Mouse (Mus musculus): ENCODE results near the gene Negr1. TPM values are rescaled to one million over a fixed set of nuclear protein-coding genes. Genes with fewer than 3 reads are reported as not detected.

The Negr1 gene
- polyA plus RNA-seq, 1 experiment from 2014 or later = 5.9 TPM

DNA sequence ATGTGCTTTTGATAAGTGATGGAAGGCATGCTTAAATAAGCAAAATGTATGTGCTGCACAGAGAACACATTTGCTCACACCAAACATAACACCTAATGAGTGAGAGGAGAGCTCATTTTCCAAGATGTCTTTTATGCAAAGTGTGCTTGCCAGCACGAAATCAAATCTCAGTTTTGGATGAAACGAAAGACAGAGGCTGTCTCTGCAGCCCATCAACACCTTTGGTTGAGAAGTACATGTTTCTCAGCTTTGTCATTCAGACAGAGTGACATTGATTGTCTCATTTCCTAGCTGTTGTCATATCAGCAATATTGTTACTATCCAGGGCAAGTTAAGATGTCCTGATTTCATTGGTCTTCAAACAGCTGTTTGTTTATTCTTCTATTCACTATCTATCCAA lies 29.5 kb downstream of the Negr1 start:
- Histone ChIP-seq H3K4me1 (no peaks in the 10 kb centered on the region), H3K27me3 (no peaks in the 10 kb centered on the region), H3K27ac (no peak overlapping the region), H3K36me3 (no peaks in the 10 kb centered on the region), H3K4me3 (no peak overlapping the region), H3K9ac (no peak overlapping the region), H3K4me2 (replicated peaks) (no peak overlapping the region), H3K9me3 (no peaks in the 10 kb centered on the region)
- WGBS = 82% methylated on average over 2 of the region's 2 CpGs
- ATAC-seq (ENCODE audit: low FRiP score, low read depth) = no peak

DNA sequence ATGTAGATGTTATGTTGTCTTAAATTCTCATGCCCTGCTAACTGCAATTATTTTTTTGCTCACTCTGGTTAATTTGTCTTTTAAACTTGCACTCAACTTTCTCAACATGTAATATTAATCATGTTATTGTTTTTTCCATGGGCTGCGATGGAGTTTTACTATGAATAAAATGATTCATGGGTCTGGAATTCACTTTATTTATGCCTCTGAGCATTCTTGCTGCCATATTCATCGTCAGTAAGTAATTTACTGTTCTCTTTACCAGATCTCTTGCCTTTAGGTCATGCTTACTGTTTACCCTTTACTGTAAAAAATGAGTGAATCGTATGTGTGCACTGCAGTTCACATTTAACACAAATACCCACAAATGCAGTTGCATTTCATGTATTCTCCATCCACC lies 45.3 kb downstream of the Negr1 start:
- Histone ChIP-seq H3K4me2 (replicated peaks) (no peak overlapping the region), H3K27ac (no peak overlapping the region), H3K4me3 (no peak overlapping the region), H3K27me3 (no peaks in the 10 kb centered on the region), H3K9me3 (no peaks in the 10 kb centered on the region), H3K36me3 (no peaks in the 10 kb centered on the region), H3K4me1 (no peaks in the 10 kb centered on the region), H3K9ac (no peak overlapping the region)
- WGBS = 58% methylated on average over 3 of the region's 3 CpGs
- ATAC-seq (ENCODE audit: low FRiP score, low read depth) = no peak

GRCm38 (mm10) chr3:156619921-156620320 lies 58.3 kb downstream of the Negr1 start:
- Histone ChIP-seq H3K36me3 (no peaks in the 10 kb centered on the region), H3K4me1 (no peaks in the 10 kb centered on the region), H3K4me3 (no peak overlapping the region), H3K27me3 (no peaks in the 10 kb centered on the region), H3K9me3 (no peaks in the 10 kb centered on the region), H3K27ac (no peak overlapping the region), H3K9ac (no peak overlapping the region), H3K4me2 (replicated peaks) (no peak overlapping the region)
- WGBS = 94% methylated on average over 2 of the region's 2 CpGs
- ATAC-seq (ENCODE audit: low FRiP score, low read depth) = no peak

GRCm38 (mm10) chr3:156628594-156628993 lies 67.0 kb downstream of the Negr1 start:
- H3K36me3 ChIP-seq = no peaks in the 10 kb centered on the region

DNA sequence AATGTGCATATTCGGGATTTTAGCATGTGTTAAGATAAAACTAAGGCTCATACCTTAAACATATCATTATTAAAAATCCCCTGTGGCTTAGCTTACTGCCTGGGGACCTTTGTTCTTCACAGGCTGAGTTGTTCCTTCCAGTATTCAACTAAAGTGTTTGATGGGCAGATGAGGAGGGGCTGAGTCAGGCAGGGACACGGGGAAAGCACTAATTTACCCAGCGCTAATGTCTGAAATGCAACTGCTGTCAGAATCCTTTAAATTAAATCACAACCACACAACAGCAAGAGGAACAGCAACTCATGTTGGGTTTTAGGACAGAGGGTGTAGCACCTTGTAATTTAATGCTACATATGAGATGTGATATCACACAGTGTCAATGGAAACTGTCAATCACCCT lies 71.3 kb downstream of the Negr1 start:
- 49% methylated on average over 3 of the region's 3 CpGs for WGBS
- Histone ChIP-seq H3K36me3 (no peaks in the 10 kb centered on the region), H3K4me3 (no peak overlapping the region)

More at GRCm38 (mm10) chr3:156628594-156628993, 67.0 kb downstream of the Negr1 start:
- H3K4me1 ChIP-seq = no peaks in the 10 kb centered on the region
- H3K4me2 ChIP-seq (replicated peaks) = no peak overlapping the region
- no peaks in the 10 kb centered on the region for H3K9me3 ChIP-seq
- H3K9ac ChIP-seq = no peak overlapping the region
- ATAC-seq (ENCODE audit: low FRiP score, low read depth) = no peak
- no peak overlapping the region for H3K27ac ChIP-seq
- no peaks in the 10 kb centered on the region for H3K27me3 ChIP-seq
- WGBS = 65% methylated on average over 2 of the region's 2 CpGs
- no peak overlapping the region for H3K4me3 ChIP-seq

GRCm38 (mm10) chr3:156639382-156639781 lies 77.8 kb downstream of the Negr1 start:
- no peak for ATAC-seq (ENCODE audit: low FRiP score, low read depth)
- Histone ChIP-seq H3K4me3 (no peak overlapping the region), H3K9ac (no peak overlapping the region), H3K27me3 (no peaks in the 10 kb centered on the region), H3K9me3 (no peaks in the 10 kb centered on the region), H3K27ac (no peak overlapping the region), H3K4me2 (replicated peaks) (no peak overlapping the region), H3K4me1 (peaks cover 6% of the 10 kb centered on the region), H3K36me3 (no peaks in the 10 kb centered on the region)
- 73% methylated on average over 3 of the region's 3 CpGs for whole genome bisulfite sequencing

More for the DNA sequence above, 71.3 kb downstream of the Negr1 start:
- H3K27me3 ChIP-seq = no peaks in the 10 kb centered on the region
- H3K9ac ChIP-seq = no peak overlapping the region
- no peaks in the 10 kb centered on the region for H3K4me1 ChIP-seq
- no peak overlapping the region for H3K27ac ChIP-seq
- H3K9me3 ChIP-seq = no peaks in the 10 kb centered on the region
- H3K4me2 ChIP-seq (replicated peaks) = no peak overlapping the region
- no peak for ATAC-seq (ENCODE audit: low FRiP score, low read depth)

GRCm38 (mm10) chr3:156643710-156644363 lies 82.2 kb downstream of the Negr1 start:
- ATAC-seq (ENCODE audit: low FRiP score, low read depth) = no peak

GRCm38 (mm10) chr3:156648378-156648777 lies 86.8 kb downstream of the Negr1 start:
- Histone ChIP-seq H3K27ac (no peak overlapping the region), H3K9me3 (no peaks in the 10 kb centered on the region), H3K9ac (no peak overlapping the region), H3K4me2 (replicated peaks) (no peak overlapping the region), H3K36me3 (no peaks in the 10 kb centered on the region), H3K4me3 (no peak overlapping the region), H3K4me1 (no peaks in the 10 kb centered on the region), H3K27me3 (no peaks in the 10 kb centered on the region)
- 81% methylated on average over 3 of the region's 3 CpGs for WGBS
- no peak for ATAC-seq (ENCODE audit: low FRiP score, low read depth)

More at GRCm38 (mm10) chr3:156643710-156644363, 82.2 kb downstream of the Negr1 start:
- 84% methylated on average over 3 of the region's 3 CpGs for WGBS
- no peaks in the 10 kb centered on the region for H3K36me3 ChIP-seq
- H3K4me1 ChIP-seq = peaks cover 6% of the 10 kb centered on the region
- no peaks in the 10 kb centered on the region for H3K27me3 ChIP-seq
- no peak overlapping the region for H3K9ac ChIP-seq
- H3K4me2 ChIP-seq (replicated peaks) = no peak overlapping the region
- H3K9me3 ChIP-seq = no peaks in the 10 kb centered on the region
- H3K27ac ChIP-seq = no peak overlapping the region
- no peak overlapping the region for H3K4me3 ChIP-seq

DNA sequence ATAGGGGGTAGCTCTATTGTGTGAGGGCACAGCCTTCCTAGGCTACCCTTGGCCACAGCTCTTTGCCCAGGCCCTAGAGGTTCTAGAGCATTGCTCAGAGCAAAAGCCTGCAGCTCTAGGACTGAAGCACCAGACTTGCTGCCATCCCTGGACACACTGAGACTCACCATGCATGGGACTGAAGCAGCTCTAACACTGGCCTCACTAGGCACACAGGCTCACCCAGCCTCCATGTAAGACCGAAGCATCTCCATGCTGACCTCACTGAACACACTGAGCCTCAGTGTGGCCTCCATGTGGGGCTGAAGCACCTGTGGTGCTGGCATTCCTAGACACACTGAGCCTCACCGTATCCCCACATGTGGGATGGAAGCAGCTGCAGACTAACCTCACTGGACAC lies 101.0 kb downstream of the Negr1 start:
- WGBS = 86% methylated on average over 2 of the region's 2 CpGs
- no peaks in the 10 kb centered on the region for H3K9me3 ChIP-seq
- H3K4me2 ChIP-seq (replicated peaks) = no peak overlapping the region
- no peak overlapping the region for H3K4me3 ChIP-seq
- H3K27me3 ChIP-seq = no peaks in the 10 kb centered on the region
- no peak overlapping the region for H3K9ac ChIP-seq
- no peaks in the 10 kb centered on the region for H3K36me3 ChIP-seq
- no peak for ATAC-seq (ENCODE audit: low FRiP score, low read depth)
- no peak overlapping the region for H3K27ac ChIP-seq
- no peaks in the 10 kb centered on the region for H3K4me1 ChIP-seq

DNA sequence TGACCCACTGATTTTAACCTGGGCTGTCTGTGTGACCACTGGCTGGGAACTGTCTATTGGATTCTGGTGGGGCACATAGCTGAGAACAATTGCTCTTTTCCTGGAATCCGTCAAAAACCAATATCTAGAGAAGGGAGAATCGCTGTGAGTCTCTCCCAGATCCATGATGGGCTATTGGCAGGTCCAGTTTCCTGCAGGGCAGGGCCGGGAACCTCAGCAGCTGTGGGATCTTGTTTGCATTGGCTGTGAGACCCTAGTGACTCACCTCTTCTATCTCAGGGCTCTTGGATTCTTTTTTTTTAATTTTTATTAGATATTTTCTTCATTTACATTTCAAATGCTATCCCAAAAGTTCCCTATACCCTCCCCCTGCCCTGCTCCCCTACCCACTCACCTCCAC lies 111.0 kb downstream of the Negr1 start:
- no peak overlapping the region for H3K27ac ChIP-seq
- no peaks in the 10 kb centered on the region for H3K36me3 ChIP-seq
- no peak overlapping the region for H3K4me3 ChIP-seq
- WGBS = 80% methylated on average over 3 of the region's 3 CpGs
- H3K27me3 ChIP-seq = no peaks in the 10 kb centered on the region
- ATAC-seq (ENCODE audit: low FRiP score, low read depth) = no peak
- no peak overlapping the region for H3K4me2 ChIP-seq (replicated peaks)
- H3K9ac ChIP-seq = no peak overlapping the region
- H3K9me3 ChIP-seq = no peaks in the 10 kb centered on the region
- H3K4me1 ChIP-seq = no peaks in the 10 kb centered on the region

GRCm38 (mm10) chr3:156690059-156690605 lies 128.5 kb downstream of the Negr1 start:
- 86% methylated on average over 5 of the region's 5 CpGs for WGBS

GRCm38 (mm10) chr3:156698687-156699086 lies 137.1 kb downstream of the Negr1 start:
- ATAC-seq (ENCODE audit: low FRiP score, low read depth) = no peak
- 86% methylated on average over 1 of the region's 1 CpGs for WGBS
- no peak overlapping the region for H3K9ac ChIP-seq

More at GRCm38 (mm10) chr3:156690059-156690605, 128.5 kb downstream of the Negr1 start:
- Histone ChIP-seq H3K4me3 (no peak overlapping the region), H3K4me1 (no peaks in the 10 kb centered on the region), H3K9me3 (no peaks in the 10 kb centered on the region), H3K9ac (no peak overlapping the region), H3K36me3 (no peaks in the 10 kb centered on the region), H3K27ac (no peak overlapping the region), H3K27me3 (no peaks in the 10 kb centered on the region), H3K4me2 (replicated peaks) (no peak overlapping the region)
- no peak for ATAC-seq (ENCODE audit: low FRiP score, low read depth)

GRCm38 (mm10) chr3:156703241-156703640 lies 141.6 kb downstream of the Negr1 start:
- H3K27me3 ChIP-seq = no peaks in the 10 kb centered on the region
- H3K4me1 ChIP-seq = no peaks in the 10 kb centered on the region
- H3K27ac ChIP-seq = no peak overlapping the region
- no peak overlapping the region for H3K9ac ChIP-seq
- no peak overlapping the region for H3K4me2 ChIP-seq (replicated peaks)
- no peaks in the 10 kb centered on the region for H3K36me3 ChIP-seq
- H3K4me3 ChIP-seq = no peak overlapping the region
- ATAC-seq (ENCODE audit: low FRiP score, low read depth) = no peak
- H3K9me3 ChIP-seq = no peaks in the 10 kb centered on the region
- WGBS = 81% methylated on average over 1 of the region's 1 CpGs

More at GRCm38 (mm10) chr3:156698687-156699086, 137.1 kb downstream of the Negr1 start:
- Histone ChIP-seq H3K27me3 (no peaks in the 10 kb centered on the region), H3K4me3 (no peak overlapping the region), H3K4me2 (replicated peaks) (no peak overlapping the region), H3K4me1 (no peaks in the 10 kb centered on the region), H3K9me3 (no peaks in the 10 kb centered on the region), H3K27ac (no peak overlapping the region), H3K36me3 (no peaks in the 10 kb centered on the region)
